Mouse (Mus musculus): Measurements from ENCODE around the gene Zc3h6. TPM values are rescaled to one million over a fixed set of nuclear protein-coding genes. Genes with fewer than 3 reads are reported as not detected.

Zc3h6 gene
- 3.0 TPM for polyA plus RNA-seq (2017; shearing (Covaris generic))

DNA sequence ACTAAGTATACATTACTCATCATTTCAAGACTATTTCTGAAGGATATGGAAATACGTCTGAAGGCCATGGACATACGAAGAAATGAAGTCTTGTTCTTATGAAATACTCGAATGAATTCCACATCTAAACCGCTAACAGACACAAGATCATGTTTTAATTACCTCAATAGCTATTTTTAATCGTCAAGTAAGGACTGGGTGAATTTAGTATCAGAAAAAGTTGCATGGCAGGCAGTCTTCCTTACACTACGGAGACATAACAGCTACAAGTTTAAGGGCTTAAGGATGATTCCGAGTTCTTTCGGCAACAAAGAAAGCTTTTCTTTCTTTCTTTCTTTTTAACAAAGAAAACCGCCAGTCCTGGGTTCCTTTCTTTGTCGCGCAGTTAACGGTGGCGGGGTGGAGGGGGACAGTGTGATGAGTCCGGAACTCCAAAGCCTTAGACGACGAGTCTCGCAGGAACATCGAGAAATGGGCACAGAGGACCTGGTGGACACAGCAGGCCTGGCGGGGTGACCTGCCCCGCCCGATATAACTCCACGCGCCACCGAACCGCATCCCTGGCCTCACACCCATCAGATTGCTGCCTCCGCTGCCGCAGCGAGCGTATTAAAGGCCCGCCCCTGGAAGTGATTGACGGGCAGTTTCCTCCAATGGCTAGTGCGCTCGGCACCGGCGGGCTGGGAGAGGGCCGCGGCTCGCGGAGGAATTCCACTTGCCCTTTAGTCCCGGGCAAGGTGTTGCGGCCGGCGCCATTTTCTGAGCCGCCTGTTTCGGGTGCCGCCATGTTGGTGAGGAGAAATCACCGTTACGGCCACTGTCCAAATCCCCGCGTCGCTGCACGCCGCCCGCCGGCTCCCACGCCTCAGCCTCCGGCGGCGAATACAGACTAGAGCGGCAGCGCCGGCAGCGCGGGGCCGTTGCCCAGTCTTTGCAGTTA, at the start of gene Zc3h6:
Gene Zc3h6 (plus strand): TSS at position 762 of the 940 bp plus-strand sequence.

DNA sequence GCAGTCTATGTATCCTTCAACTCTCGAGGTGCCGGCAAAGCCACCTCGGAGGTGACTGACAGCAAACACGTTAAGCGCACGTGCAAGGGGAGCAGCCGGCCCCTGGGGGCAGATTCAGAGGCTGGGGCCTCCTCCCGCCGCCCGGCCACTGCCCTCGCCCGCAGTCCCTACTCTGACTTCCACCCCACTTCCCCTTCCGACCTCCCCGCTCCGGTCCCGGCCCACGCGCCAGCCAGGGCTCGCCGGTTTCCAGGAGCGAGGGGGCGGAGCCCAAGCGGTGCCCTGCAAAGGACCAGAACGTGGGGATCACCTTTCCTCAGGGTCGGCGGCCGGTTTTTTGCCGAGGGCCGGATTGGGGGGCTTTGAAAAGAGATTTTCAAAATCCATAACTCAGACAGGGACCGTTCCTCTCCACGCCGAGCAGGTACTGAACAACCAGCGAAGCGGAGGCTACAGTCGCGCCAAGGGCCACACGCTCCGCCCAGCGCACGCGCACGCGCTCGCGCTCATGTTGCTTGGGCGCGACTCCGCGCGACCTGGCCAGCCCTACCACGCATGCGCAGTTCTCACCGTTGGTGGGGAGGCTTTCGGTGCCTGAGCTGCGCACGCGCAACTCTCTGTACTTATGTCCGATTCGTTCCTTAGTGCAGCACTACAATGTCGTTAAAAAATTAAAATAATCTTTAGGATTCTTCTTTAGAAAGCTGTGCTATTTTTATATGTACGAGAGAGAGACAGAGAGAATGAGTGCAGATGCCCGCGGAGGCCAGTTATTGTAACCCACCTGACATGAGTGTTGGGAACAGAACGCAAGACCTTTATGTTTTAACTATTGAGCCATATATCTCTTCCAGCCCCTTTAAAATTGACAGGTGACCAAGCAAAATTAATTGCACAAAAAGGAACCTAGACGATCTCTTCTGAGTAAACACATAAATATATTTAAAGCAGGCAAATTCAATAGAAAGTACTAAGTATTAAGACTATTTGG, 23.4 kb upstream of the Zc3h6 start, which contains the start of gene Zc3h8:
Gene Zc3h8 (minus strand): TSS at position 540 of the 991 bp plus-strand sequence.

DNA sequence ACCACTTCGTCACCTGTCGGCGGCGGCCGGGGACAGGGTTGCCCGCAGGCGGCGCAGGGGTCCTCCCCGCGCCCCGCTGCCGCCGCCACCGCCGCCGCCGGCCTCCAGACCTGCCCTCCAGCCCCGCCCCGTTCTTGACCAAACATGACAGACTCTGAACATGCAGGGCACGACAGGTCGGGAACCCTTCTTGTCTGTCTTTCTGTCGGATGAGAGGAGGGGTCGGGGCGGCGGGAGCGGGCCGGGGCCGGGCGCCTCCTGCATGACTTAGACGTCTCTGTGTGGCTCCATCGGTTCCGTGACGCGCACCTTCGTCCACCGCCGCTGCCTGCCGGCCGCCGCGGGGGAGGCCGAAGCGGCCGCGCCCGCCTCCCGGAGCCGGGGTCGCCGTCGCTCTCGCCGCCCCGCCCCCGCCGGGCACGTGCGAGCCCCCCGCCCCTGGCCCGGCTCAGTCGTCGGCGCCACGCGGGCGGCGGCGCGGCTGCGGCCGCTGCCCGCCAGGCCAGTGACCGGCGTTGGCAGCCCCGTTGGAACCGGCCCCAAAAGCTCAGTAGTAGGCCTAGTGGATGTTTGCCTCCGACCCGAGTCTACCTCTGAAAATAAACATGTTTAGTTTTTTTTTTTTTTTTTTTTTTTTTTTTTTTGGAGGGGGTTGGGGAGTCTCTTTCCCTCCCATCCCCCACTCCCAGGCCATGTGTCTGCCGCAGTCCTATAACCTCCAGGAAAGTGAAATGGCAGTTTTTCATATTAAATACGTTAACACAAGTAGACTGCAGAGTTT, 649 bp downstream of the Zc3h6 start, which contains the start of gene Gm10762:
Gene Gm10762 (minus strand): TSS at position 65 of the 781 bp plus-strand sequence.

DNA sequence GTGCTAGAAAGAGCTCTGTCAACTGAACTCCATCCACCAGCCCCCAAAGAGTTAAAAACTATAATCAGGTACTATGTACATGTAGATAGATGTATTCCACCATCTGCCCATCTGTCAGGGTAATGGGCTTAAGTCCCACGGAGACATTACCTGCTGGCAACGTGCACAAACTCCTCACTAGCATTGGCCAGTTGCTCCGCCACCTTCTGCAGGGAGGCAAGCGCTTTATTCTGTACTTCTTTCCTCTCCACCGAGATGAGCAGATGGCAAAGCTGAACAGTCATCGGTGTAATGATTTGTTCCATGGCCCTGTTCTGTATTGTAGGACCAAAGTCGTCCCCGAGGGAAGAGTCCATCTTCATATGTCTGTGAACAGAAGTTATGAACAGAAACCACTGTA, 80.6 kb downstream of the Zc3h6 start, which contains the start of gene Vinac1:
Gene Vinac1 (minus strand): TSS at position 362 of the 400 bp plus-strand sequence.

DNA sequence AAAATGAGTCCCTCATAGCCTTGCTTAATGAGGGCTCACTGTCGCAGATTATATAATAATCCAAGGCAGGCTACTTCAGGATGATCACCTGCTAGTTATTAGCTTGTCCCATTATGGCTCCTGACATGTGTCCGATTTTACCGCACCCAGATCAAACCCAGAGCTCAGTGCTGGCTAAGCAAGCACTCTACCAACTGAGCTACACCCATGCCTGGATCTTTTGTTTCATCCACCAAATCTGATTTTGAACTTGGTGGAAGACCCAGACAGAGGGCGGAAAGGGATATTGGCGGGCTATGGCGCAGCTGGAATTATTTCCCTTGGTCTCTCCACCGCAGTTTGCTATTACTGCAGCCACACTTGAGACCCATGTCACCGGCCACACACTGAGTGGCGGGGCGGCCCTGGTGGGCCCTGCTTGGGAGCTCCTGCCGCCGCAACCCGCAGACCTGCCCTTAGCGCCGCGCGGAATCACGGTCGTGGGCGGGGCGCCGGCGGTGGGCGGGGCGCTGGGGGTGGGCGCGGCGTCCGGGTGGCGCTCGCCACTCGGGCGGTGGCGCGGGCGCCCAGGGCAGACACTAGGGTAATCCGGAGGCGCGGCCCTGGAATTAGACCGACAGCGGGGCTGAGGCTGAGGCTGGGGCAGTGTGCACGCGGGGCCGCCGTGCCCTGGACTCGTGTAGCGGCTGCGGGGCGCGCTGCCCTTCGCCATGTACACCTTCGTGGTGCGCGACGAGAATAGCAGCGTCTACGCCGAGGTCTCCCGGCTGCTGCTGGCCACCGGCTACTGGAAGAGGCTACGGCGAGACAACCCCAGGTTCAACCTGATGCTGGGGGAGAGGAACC, 98.5 kb downstream of the Zc3h6 start, which contains the start of gene Ttl:
Gene Ttl (plus strand): TSS at position 506 of the 846 bp plus-strand sequence.

Other genes with a start within 250 kb of the Zc3h6 start
- gene Tmem87b, start 149.3 kb upstream of the Zc3h6 start, polyA plus RNA-seq (2017; shearing (Covaris generic)): 32.4 TPM
- not detected for gene Fbln7, start 104.4 kb upstream of the Zc3h6 start, polyA plus RNA-seq (2017; shearing (Covaris generic))
- gene Zc3h8, start 23.3 kb upstream of the Zc3h6 start, polyA plus RNA-seq (2017; shearing (Covaris generic)): 11.5 TPM
- gene Gm10762, start 323 bp downstream of the Zc3h6 start, polyA plus RNA-seq (2017; shearing (Covaris generic)): 1.8 TPM
- gene Vinac1, start 80.8 kb downstream of the Zc3h6 start, polyA plus RNA-seq (2017; shearing (Covaris generic)): not detected
- gene Ttl, start 98.5 kb downstream of the Zc3h6 start, polyA plus RNA-seq (2017; shearing (Covaris generic)): 2.8 TPM
- 35.6 TPM for gene Polr1b, start 133.6 kb downstream of the Zc3h6 start, polyA plus RNA-seq (2017; shearing (Covaris generic))
- 24.4 TPM for gene Chchd5, start 162.3 kb downstream of the Zc3h6 start, polyA plus RNA-seq (2017; shearing (Covaris generic))
- 70.8 TPM for gene Slc20a1, start 231.4 kb downstream of the Zc3h6 start, polyA plus RNA-seq (2017; shearing (Covaris generic))